Mouse (Mus musculus) urinary bladder, adult 2 months (tissue): ENCODE results near the gene Fgf10. TPM values are rescaled to one million over a fixed set of nuclear protein-coding genes. Genes with fewer than 3 reads are reported as not detected.

Experiments used
- DNase-seq: peaks from one replicate; pipeline ENCODE4 v3.0.0; 2022; ENCODE audit warnings: low spot score
- polyA plus RNA-seq: library from polyadenylated mRNA; depleted of rRNA; stranded (reverse); fragments of >200 nt; gene quantifications from 2 replicates; pipeline ENCODE4 v1.2.3, GENCODE M21; 2012

The Fgf10 gene
- polyA plus RNA-seq, 1 experiment: 1.1 TPM

DNA sequence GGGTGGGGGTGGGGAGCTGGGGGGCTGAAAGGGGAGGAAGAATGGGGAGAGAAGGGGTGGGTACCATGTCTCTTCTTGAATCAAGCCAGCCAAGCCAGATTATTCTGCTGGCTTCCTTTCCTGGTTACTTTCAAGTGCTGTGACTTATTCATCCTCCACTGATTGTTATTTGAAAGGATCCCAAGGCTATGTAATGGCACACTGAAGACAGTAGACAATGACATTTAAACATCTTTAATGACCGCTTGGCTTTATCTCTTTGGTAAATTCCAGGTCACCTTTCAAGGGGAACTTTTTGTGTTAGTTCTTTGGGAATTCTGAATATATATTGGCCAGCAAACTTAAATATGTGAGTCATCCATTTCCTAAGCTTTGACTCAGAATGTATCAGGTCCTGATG, 47.1 kb downstream of the Fgf10 start:
- DNase-seq: no peak

DNA sequence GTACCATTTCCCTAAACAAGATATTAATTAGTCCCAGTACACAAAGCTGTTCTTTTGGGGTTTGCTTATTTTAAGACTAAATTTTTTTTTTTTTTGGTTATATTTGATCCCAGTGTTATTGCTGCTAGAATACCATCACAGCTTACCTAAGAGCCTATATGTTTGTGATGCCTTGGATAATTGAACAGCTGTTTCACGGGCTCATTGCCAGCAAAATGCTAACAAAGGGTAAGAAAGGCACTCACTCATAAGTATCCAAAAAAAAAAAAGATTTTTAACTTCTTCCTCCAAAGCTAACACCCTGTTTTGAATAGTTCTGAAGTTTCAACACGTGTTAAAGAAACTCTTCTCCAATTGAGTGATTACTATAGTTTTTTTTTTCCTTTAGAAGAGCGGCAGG, 48.8 kb downstream of the Fgf10 start:
- DNase-seq: no peak

DNA sequence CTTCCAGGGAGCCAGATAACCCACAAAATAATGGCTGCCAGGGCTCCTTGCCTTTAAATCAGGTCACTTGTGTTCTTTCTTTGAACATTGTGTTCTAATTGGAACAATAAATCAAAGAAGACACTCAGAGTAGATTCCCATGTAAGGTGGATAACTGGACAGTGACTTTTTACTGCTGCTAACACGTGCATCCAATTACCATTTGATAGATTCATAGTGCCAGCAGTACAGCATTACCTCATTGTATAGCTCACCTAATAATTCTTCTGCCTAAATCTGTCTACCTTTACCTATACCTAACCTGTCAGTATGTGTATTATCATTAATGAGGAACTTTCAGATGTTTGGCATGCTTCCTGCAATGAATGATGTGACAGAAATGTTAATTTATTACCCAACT, 52.1 kb downstream of the Fgf10 start:
- DNase-seq: no peak

DNA sequence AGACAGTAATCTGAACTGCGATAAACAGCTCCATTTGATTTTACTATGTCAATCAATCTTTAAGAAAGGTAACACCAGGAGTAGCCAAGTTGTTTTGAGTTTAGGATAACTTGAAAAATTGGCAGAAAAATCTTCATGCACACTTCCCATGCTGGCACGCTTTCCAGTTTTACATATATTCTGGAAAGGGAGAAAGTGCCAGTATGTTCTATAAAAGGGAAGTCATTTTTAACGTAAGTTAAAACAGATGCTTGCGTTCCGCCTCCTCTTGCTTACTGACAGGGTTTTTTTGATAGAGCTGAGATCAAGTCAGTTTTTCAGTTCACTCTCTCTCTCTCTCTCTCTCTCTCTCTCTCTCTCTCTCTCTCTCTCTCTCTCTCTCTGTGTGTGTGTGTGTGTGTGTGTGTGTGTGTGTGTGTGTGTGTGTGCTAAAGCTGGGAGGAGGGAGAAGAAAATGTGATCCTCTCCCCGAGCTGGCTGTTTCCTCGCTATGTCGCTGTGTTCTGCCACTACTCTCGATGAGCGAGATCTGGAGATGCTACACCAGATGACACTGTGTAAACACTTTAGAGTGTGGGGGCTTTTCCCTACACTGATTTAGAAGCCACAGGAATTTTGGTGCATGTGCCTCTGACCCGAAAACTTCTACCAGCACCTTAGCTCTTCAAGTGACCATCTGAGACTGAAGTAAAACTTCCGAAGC, 62.4 kb downstream of the Fgf10 start:
- DNase-seq: no peak

DNA sequence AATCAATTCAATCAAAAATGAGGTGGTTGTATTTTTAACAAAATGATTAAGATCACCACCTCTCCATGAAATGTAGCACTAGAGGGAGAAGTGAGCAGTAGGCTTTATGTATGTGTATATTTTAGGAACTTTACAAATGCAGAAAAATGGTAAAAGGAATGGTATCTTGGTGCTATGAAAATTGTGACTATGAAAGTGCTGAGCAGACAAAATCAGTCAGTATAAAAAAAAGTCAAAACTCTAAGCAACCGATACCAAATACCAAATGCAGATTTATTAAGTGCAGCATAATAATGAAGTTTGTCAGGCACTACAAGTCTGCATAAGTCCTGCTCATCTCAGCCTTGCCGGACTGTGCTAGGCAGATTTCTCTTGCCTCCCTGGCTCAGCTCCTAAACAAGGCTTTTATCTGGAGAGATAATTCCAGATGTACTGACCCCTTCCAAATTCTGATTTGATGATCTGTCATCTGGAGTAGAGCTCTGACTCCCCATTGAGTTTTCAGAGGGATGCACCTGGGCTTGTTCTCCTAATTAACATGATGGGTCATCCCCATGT, 70.3 kb downstream of the Fgf10 start:
- DNase-seq: no peak

DNA sequence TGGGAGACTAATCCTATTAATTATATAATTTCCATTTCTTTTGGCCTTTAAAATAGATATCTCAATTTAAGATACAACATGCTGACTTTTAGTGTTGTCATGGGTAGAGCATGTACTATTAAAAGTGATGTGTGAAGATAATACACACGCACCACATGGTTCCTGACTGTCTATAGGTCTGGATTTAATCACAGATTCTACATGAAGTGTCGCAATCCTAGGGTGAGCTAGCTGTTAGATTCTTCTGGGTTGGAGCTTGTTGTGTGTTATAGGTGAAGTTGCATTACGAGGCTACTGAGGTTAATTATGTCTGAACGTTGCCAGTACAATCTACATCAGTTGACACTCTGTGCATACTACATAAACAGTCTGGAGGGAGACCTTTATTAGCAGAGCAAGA, 73.2 kb downstream of the Fgf10 start:
- no peak for DNase-seq

DNA sequence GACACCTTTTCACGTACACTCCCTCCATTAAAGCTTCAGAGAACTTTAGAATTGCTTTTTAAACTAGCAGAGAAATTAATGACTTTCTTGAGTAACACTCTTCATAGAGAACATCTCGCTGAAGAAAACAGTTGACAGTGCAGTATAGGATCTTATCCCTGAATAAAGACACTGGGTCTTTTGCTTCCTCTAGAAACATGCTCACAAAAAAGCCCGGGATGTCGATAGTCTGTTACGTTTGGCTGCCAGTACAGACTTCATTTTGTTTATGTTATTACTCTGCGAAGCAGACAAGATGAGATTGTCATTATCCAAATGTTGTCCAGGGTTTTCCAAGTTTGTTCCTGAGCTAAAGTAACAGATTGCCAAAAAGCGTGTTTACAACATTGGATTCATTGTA, 75.2 kb downstream of the Fgf10 start:
- no peak for DNase-seq

DNA sequence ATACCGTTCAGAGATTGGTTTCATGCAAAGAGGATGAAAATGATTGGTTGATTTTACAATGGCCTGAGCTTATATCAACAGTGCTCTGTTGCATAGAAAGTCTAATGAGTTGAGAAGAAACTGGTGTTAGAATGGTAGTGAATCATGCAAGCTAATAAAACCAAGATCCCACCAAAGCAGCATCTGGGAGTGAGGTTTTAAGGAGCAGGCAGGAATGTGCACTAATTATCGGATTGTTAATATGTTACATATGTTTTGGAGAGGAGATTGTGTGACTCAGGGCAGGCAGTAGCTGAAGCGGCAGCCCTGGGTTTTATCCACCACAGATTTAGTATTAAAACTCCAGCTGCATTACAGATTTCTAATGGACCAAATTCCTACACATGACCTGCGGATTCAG, 76.8 kb downstream of the Fgf10 start:
- DNase-seq: no peak

DNA sequence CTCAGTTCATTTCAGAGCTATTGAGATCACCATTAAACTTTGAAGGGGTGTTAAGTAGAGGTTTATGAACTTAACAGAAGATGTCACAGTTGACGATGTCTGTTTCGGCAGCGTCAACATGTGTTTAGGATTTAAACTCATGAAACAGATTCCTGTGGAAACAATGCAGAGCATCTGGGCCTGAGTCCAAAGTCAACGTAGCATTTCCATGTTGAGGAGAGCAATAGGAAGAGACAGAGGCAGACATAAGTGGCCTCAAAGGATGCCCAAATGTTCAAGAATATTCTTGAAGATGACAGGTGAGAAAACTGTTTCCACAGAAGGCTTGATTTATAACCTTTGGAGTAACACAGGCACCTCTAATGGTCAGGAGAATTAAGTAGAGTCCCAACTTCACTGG, 84.4 kb downstream of the Fgf10 start:
- no peak for DNase-seq

DNA sequence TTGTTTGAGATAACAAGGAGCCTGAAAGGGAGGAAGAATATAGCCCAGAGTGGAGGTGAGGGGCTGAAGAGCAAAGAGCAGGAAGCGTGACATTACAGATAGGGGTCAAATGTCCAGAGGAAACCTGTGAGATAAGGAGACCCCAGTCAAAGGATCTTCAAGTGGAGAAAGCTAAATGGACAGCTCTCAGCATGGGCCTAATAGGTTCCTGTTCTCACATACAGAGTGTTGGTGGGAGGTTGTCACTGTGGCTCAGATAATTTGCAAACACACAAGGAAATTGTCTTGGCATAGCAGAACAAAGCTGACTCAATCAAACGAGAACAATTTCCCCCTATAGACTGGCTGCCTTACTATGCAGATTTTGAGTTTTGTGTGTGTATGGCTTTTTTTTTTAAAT, 89.4 kb downstream of the Fgf10 start:
- DNase-seq: no peak

DNA sequence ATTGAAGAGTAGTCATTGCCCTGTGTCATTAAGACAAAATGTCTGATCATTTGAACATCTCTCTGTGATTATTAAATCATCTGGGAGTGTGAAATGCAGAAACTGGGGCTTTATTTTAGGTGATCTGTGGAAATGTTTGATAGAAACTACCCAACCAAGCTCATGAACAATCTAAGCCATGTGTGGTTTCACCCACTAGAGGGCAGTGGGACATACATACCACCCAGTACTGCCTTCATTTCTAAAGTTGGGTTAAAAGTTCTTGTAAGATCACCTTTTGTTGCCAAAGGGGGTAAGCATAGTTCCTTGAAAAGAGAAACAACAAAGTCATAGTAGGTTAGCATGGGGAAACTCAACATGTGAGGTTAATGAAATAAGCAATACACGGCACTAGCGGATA, 93.4 kb downstream of the Fgf10 start:
- no peak for DNase-seq

DNA sequence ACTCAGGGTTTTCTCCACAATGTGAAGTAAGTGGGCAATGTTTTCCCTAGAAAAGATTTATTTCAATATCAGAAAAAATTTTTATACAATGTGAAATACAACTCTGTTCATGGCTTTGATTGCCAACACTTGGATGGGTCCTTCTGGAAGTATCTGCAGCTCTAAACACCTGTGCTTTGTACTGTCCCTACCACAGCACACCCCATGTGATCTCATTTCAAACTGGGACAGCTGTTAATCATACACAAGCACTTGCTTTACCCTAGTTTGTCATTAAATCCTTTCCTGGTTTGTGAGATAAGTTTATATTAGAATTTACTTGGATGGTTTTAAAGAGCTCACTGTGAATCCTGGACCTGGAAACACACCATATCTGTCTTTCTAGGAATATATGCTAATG, 102.6 kb downstream of the Fgf10 start:
- no peak for DNase-seq

DNA sequence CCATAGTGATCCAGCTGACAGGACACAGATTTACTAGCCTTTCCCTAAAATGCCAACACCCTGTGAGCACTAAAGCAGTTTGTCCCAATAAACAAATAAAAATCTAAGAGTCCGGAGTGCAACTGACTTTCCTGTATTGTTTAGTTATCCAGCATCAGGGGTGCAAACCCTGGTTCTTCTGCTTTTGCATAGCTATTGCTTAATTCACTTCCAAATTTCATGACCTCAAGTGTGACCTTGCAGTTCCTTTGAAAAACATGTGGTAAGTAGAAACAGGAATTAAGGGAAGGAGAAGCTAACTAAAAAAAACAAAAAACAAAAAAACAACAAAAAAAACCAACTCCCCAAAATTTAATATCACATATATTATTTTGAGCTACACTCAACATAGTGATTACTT, 105.6 kb downstream of the Fgf10 start:
- DNase-seq: no peak

DNA sequence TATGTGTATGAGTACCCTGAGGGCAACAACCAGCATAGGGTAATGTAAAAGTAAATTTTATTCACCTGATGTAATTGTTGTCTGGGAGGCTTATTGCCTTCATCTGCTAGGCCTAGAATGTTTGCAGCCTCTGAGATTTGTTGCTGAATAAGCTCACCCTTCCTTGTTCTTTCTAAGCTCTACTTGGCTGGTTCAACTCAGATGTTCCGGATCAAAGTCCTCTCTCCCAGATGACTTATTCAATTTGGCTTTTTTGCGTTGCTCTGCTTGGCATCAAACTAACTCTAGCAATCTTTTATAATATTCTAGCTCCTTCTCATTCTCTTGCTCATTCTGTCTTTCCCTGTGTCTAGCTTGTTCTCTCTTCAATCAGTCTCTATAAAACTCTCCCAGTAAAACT, 109.6 kb downstream of the Fgf10 start:
- DNase-seq: no peak

DNA sequence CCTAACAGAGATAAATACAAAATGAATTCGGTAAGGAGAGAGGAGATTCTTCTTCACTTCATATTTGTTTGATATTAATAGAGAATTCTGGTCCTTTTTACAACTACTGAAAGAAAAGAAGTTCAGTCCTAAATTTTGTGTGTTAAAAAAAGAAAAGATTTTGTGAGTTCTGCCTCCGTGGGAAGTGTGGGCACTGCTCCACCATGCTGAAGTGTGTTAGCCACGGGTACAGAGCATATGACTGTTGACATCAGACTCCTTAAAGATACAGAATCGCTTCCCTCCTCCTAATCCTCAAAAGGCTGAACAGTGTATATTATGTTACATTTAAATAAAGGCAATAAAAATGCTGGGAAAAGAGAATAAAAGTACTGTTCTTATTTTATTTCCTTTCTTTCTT, 122.2 kb downstream of the Fgf10 start:
- no peak for DNase-seq

DNA sequence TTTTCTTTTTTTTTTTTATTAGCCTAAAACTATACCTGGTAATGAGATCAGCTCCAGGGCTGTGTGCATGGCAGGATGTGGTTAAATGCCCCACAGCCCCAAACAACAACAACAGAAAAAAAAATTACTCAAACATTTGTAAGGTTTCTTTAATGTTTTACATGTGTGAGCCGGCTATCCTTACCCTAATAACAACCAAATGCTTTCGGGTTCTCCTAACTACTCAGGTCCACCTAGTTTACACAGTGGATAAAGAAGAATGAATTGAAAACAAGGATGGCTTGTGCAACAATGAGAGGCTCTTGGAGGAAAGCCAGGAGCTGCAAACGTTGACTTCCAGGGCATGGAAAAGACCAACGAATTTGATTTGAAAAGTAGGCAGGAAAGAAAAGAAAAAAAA, 122.6 kb downstream of the Fgf10 start:
- no peak for DNase-seq

DNA sequence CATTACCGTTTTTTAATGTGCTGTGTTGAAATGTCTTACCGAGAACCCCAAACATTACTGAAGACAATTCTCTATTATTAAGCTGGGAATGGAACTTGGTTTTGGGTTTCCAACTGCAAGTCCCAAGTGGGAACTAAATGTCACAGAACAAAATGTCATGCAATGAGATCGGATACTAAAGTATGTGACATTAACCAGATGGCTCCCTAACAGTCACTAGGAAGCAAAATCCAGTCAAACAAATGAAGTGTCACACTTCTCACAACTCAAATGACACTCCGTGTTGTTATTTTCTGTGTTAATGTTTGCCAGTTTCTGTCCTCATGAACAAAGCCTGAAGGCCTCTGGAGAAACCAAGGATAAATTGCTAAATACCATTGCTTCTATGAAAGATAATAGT, 130.6 kb downstream of the Fgf10 start:
- no peak for DNase-seq

DNA sequence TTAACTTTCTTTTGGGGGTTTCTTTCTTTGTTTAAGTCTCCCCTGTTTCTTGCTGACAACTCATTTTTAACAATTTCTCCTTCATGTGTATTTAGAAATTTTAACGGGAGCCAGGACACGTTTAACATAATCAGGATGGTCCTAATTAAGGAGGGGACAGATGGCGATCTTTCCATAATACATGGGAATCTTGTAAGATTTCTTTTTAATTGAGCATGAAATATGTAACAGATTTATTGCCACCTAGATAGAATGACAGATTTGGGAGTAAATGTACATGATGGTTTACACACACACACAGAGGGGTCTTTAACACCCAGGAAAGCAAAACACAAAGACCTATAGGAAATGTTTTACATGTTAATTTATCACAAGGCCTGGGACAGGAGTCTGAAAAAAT, 137.1 kb downstream of the Fgf10 start:
- no peak for DNase-seq

DNA sequence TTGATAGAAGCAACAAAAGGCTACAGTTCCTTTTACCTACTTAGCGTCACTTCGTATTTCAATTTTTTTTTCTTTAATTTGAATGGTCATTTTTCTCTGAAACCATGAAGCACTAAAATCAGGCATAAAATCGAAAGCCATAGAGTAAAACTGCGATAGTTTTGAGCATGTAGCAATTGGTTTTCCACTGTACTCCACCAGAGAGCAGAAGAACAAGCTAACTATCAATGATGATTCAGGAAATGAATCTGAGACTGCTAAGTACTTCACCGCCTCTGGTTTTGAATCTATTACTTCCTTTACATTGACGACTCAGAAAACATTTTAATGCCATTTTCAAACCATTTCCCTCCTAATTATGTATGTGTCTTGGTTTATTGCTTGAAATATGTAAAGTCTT, 150.2 kb downstream of the Fgf10 start:
- DNase-seq: no peak

DNA sequence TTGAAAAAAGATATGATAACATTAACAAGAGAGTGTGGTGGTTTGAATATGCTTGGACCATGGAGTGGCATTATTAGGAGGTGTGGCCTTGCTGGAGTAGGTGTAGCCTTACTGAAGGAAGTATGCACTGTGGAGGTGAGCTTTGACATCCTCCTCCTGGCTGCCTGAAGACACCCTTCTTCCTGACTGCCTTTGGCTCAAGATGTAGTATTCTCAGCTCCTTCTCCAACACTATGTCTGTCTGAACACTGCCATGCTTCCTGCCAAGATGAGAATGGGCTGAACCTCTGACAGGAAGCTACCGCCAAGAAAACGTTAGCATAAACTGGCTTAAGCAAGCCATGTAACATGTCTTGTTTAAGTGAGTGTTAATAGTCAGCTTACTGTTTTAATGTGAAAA, 153.5 kb downstream of the Fgf10 start:
- DNase-seq: no peak

DNA sequence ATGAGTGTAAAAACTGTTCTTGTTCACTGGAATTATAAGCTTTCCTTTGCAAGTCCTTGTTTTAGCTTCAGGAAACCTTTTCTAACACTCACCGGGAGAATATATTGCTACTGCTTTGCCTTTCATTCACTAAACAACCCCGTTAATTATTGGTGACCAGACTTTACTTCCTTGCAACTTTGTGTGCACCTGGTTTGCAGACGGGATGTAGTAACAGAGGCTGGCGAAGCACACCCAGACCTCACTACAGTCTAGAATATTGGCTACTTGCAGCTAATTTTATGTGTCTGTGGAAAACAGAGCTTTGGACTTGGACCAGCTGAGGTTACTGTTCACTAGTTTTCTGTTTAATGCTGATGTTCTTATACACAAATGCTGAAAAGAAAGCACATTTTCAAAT, 155.5 kb downstream of the Fgf10 start:
- DNase-seq: no peak

DNA sequence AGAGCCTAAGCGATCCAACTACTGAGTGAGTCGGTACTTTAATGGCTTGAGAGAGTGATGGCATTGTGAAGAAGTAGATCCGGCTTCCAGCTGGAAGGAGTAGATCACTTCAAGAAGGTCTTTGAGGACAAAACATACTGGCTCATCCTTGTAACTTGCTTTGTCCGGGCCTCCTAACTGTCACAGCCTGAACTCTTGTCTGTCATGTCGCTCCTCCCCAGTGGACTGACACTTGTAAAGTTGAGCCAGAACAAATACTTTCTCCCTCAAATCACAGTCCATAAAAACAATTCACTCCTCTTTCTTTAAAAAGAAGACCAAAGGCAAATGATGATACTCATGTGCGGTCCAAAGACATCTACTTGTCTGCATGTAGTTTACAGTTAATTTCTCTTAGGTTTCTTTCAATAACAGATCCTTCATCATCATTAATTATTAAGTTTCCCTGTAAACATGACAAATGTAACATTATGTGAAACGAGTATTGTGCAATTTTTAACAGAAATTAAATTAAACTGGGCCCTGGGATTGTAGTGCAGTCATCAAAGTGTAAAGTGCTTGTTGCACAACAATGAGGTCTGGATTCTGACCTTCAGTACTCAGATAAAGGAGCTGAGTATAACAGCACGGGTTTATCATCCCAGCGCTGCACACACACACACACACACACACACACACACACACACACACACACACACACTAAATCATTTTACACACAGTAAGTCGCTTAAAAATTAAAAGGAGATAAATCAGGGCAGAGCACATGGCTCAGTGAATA, 159.2 kb downstream of the Fgf10 start:
- DNase-seq: no peak

DNA sequence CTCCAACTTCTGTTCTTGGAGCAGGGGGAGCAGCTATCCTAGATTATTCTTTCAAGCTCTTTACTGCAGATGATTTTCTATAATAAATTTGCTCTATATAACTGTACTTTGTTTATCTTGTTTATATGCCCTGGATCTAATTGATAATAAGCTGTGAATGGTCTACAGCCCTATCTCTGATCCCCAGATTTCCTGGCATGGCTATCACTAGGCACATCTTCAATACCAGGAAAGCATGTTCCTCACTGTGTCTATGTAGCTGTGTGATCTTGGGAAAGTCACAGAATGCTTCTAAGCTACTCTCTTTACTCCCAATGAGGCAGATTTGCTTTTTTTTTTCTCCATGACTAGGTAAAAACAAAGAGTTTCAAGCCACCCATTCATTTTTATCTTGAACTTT, 164.4 kb downstream of the Fgf10 start:
- no peak for DNase-seq
